12 mouse cellular contexts compared by ENCODE assay signal in the genomic region with DNA sequence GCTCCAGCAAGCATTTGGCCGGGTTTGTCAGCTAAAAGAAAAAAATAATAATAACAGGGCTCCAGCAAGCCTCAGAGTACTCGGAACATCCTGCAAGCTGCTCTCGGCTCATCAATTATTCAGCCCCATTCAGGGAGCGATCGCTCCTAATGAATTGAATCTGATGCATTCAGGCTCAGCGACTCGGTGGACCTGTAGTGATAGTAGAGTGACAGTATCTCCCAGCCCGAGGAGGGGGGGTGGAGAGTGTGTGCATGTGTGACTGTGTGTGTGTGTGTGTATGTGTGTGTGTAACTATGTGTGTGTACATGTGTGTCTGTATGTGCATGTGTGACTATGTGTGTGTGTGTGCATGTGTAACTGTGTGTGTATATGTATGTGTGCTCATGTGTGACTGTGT.
DNase-seq lines count a peak whose midpoint lies in the region; ATAC-seq lines count a peak whose summit lies in the region.
"Had no signal": no experiment of that assay in that cellular context is flagged by ENCODE, and none has a peak within 500 bp of the region (broad histone marks: within the 10 kb centered on the region; RNA-seq: fewer than 3 reads in every experiment).

No protein-coding gene starts in this region.

- peak overlapping the region; percentile 85 for H3K27ac ChIP-seq in embryonic facial prominence, embryonic 14.5 days (replicated peaks; ENCODE audit: low read depth, low read length)
- peak overlapping the region; percentile 91 for H3K27ac ChIP-seq in hindbrain, embryonic 14.5 days
- H3K27ac ChIP-seq in neural tube, embryonic 12.5 days, result peak overlapping the region; percentile 60
- H3K27ac ChIP-seq: liver, embryonic 15.5 days had no signal

- H3K4me2 ChIP-seq in embryonic facial prominence, embryonic 14.5 days (ENCODE audit: low read depth, low read length), result no peak overlapping the region
- H3K4me2 ChIP-seq in hindbrain, embryonic 14.5 days (replicated peaks), result 0 out of 2 replicates have a peak overlapping the region, but pooled peaks have one; percentile 19
- peak overlapping the region; percentile 32; the same call in 1 of the 2 replicates for H3K4me2 ChIP-seq in neural tube, embryonic 12.5 days (replicated peaks)
- H3K4me2 ChIP-seq: liver, embryonic 15.5 days had no signal

- no peaks in the 10 kb centered on the region for H3K27me3 ChIP-seq in embryonic facial prominence, embryonic 14.5 days (replicated peaks; ENCODE audit: control insufficient read depth, insufficient read depth, low read length)
- no peaks in the 10 kb centered on the region for H3K27me3 ChIP-seq in hindbrain, embryonic 14.5 days (ENCODE audit: control insufficient read depth, insufficient read depth, low read length)
- no peaks in the 10 kb centered on the region for H3K27me3 ChIP-seq in neural tube, embryonic 12.5 days (replicated peaks)
- H3K27me3 ChIP-seq: liver, embryonic 15.5 days had no signal

- H3K4me1 ChIP-seq in embryonic facial prominence, embryonic 14.5 days (ENCODE audit: control insufficient read depth, insufficient read depth, low read length), result peaks cover 33% of the 10 kb centered on the region
- peaks cover 45% of the 10 kb centered on the region for H3K4me1 ChIP-seq in hindbrain, embryonic 14.5 days (replicated peaks; ENCODE audit: control insufficient read depth, insufficient read depth, low read length)
- H3K4me1 ChIP-seq in neural tube, embryonic 12.5 days, result peaks cover 47% of the 10 kb centered on the region

- peak; percentile 16 for DNase-seq in R1 (ENCODE audit: low read depth, low spot score)
- DNase-seq in embryonic facial prominence, embryonic 14.5 days (ENCODE audit: low spot score), result peak; percentile 58
- peak; percentile 70 for DNase-seq in hindbrain, embryonic 14.5 days (ENCODE audit: low spot score)
- no peak for DNase-seq in left cerebral cortex, adult 18-20 months (ENCODE audit: low spot score in 2 of 2)
- DNase-seq in gastrocnemius, postnatal 25 days, result no peak
- DNase-seq: gastrocnemius, postnatal 14 days; kidney, adult 2 months; layer of hippocampus, adult 9-11 months; right cerebral cortex, postnatal 14 days had no signal

- no peak overlapping the region for H3K9ac ChIP-seq in embryonic facial prominence, embryonic 14.5 days (ENCODE audit: low read depth, low read length)
- no peak overlapping the region for H3K9ac ChIP-seq in hindbrain, embryonic 14.5 days
- no peak overlapping the region for H3K9ac ChIP-seq in neural tube, embryonic 12.5 days
- H3K9ac ChIP-seq: liver, embryonic 15.5 days had no signal

- H3K4me3 ChIP-seq in embryonic facial prominence, embryonic 14.5 days (ENCODE audit: low read depth, low read length), result no peak overlapping the region
- no peak overlapping the region for H3K4me3 ChIP-seq in hindbrain, embryonic 14.5 days (replicated peaks; ENCODE audit: low read length)
- H3K4me3 ChIP-seq in neural tube, embryonic 12.5 days, result no peak overlapping the region
- H3K4me3 ChIP-seq: liver, embryonic 15.5 days had no signal

- WGBS in embryonic facial prominence, embryonic 14.5 days, result 62% methylated on average over 8 of the region's 8 CpGs
- 11% methylated on average over 8 of the region's 8 CpGs for WGBS in hindbrain, embryonic 14.5 days
- 19% methylated on average over 8 of the region's 8 CpGs for WGBS in neural tube, embryonic 12.5 days

- no peaks in the 10 kb centered on the region for H3K9me3 ChIP-seq in embryonic facial prominence, embryonic 14.5 days (ENCODE audit: control insufficient read depth, low read length)
- no peaks in the 10 kb centered on the region for H3K9me3 ChIP-seq in hindbrain, embryonic 14.5 days (ENCODE audit: control insufficient read depth, low read length)
- H3K9me3 ChIP-seq in neural tube, embryonic 12.5 days, result no peaks in the 10 kb centered on the region
- H3K9me3 ChIP-seq: liver, embryonic 15.5 days had no signal

- ATAC-seq in embryonic facial prominence, embryonic 14.5 days (ENCODE audit: low read depth), result no peak; the same call in 1 of the 2 replicates
- ATAC-seq in hindbrain, embryonic 14.5 days (ENCODE audit: low FRiP score), result peak; percentile 64
- ATAC-seq in neural tube, embryonic 12.5 days (ENCODE audit: low FRiP score, low read depth), result peak; percentile 63
- ATAC-seq in megakaryocyte progenitor cell, adult 5-6 weeks (replicated peaks; ENCODE audit: poor library complexity), result no peak

- no peaks in the 10 kb centered on the region for H3K36me3 ChIP-seq in embryonic facial prominence, embryonic 14.5 days (ENCODE audit: control insufficient read depth, insufficient read depth, low read length)
- H3K36me3 ChIP-seq in hindbrain, embryonic 14.5 days (replicated peaks; ENCODE audit: control insufficient read depth, insufficient read depth), result no peaks in the 10 kb centered on the region
- no peaks in the 10 kb centered on the region for H3K36me3 ChIP-seq in neural tube, embryonic 12.5 days
- H3K36me3 ChIP-seq: liver, embryonic 15.5 days had no signal

Comparison
In these comparisons a context has a peak if more than half of its experiments do, and no peak if none do; other contexts are left out.
1. DNase-seq: peak in R1 (single experiment), embryonic facial prominence, embryonic 14.5 days (single experiment) and hindbrain, embryonic 14.5 days (single experiment); none in left cerebral cortex, adult 18-20 months (0 of 2) and gastrocnemius, postnatal 25 days (single experiment).
2. ATAC-seq: peak in hindbrain, embryonic 14.5 days (single experiment) and neural tube, embryonic 12.5 days (single experiment); none in embryonic facial prominence, embryonic 14.5 days (single experiment) and megakaryocyte progenitor cell, adult 5-6 weeks (single experiment).
3. Peak in every context shown above with its lines, with median percentiles within 50 percentile points of each other: H3K27ac ChIP-seq.